Mouse (Mus musculus): ENCODE measurements around the gene Gab3.
"Not testable (repeated sequence)": the region's sequence is repeated elsewhere in the genome, so short reads cannot be mapped to it uniquely, and the experiment has no call there.

- not testable (repeated sequence) for TF ChIP-seq CTCF (IDR thresholded peaks at IDR 0.05; ENCODE audit: low read depth, low read length); POLR2A (IDR thresholded peaks at IDR 0.05; ENCODE audit: borderline replicate concordance, low read depth, low read length)
These were observed 122.4 kb downstream of the Gab3 start for GRCm38 (mm10) chrX:74962899-74963298.

Data from bone marrow macrophage, adult 2 months (primary cell).